Mouse (Mus musculus) kidney, embryonic 16.5 days (tissue): ENCODE measurements around the gene A730049H05Rik. TPM values are rescaled to one million over a fixed set of nuclear protein-coding genes. Genes with fewer than 3 reads are reported as not detected.

Source experiments
- polyA plus RNA-seq: library from polyadenylated mRNA; unstranded; fragments of >200 nt; fragmentation: Nextera tagmentation; extraction: Ambion mirVana; gene quantifications from 2 replicates; pipeline ENCODE4 v1.2.1, GENCODE M21; 2015

A730049H05Rik gene
- polyA plus RNA-seq, 1 experiment from 2014 or later: 2.3 TPM

Other genes with a start within 250 kb of the A730049H05Rik start
- 6.5 and 7.9 TPM in 2 replicates for gene Prickle2, start 110.3 kb upstream of the A730049H05Rik start, polyA plus RNA-seq
- 0.04 and 0.12 TPM in 2 replicates for gene Gm15737, start 52.9 kb downstream of the A730049H05Rik start, polyA plus RNA-seq
- gene Adamts9, start 127.0 kb downstream of the A730049H05Rik start, polyA plus RNA-seq: 12.0 and 13.9 TPM in 2 replicates